Mouse (Mus musculus) midbrain, embryonic 11.5 days (tissue): Measurements from ENCODE around the gene Hprt. TPM values are rescaled to one million over a fixed set of nuclear protein-coding genes. Genes with fewer than 3 reads are reported as not detected.
"Not testable (repeated sequence)": the region's sequence is repeated elsewhere in the genome, so short reads cannot be mapped to it uniquely, and the experiment has no call there.

Experiments used
- ATAC-seq: fragments of 200-750 bp; cut with Nextera tagmentation; 2 replicates; pipeline ENCODE4 v1.8.0; 2017; ENCODE audit warnings: moderate TSS enrichment, moderate library complexity; ENCODE audit not compliant: low FRiP score
- DNase-seq: peaks from one replicate; pipeline ENCODE4 v3.0.0; 2015; ENCODE audit warnings: low spot score; ENCODE audit errors: missing footprints
- H3K27ac ChIP-seq: fragments of 300-500 bp; sonication (generic); 2 replicates; pipeline ENCODE4 v1.5.1; 2014; ENCODE audit warnings: low read depth, low read length
- H3K27me3 ChIP-seq: fragments of 300-500 bp; sonication (generic); 2 replicates; pipeline ENCODE4 v1.6.1; 2014; ENCODE audit warnings: mild to moderate bottlenecking, low read length, moderate library complexity, mixed read lengths; ENCODE audit not compliant: control insufficient read depth, insufficient read depth
- H3K36me3 ChIP-seq: fragments of 300-500 bp; sonication (generic); 2 replicates; pipeline ENCODE4 v1.6.1; 2014; ENCODE audit warnings: mild to moderate bottlenecking, low read length, moderate library complexity, mixed read lengths; ENCODE audit not compliant: control insufficient read depth, insufficient read depth
- H3K4me1 ChIP-seq: fragments of 300-500 bp; sonication (generic); 2 replicates; pipeline ENCODE4 v1.6.1; 2014; ENCODE audit warnings: low read length; ENCODE audit not compliant: control insufficient read depth, insufficient read depth
- H3K4me2 ChIP-seq: fragments of 300-500 bp; sonication (generic); 2 replicates; pipeline ENCODE4 v1.6.1; 2014; ENCODE audit warnings: mild to moderate bottlenecking, moderate library complexity
- H3K4me3 ChIP-seq: fragments of 300-500 bp; sonication (generic); 2 replicates; pipeline ENCODE4 v1.5.1; 2014; ENCODE audit warnings: low read depth, low read length
- H3K9ac ChIP-seq: fragments of 300-500 bp; sonication (generic); 2 replicates; pipeline ENCODE4 v1.6.1; 2014; ENCODE audit warnings: low read length
- H3K9me3 ChIP-seq: fragments of 300-500 bp; sonication (generic); 2 replicates; pipeline ENCODE4 v1.6.1; 2016; ENCODE audit warnings: low read length; ENCODE audit not compliant: control insufficient read depth
- WGBS: fragments of 180-500 bp; shearing (Covaris S2); extraction: QIAGEN DNeasy Blood & Tissue Kit; methylation state at CpG from one replicate; pipeline ENCODE4 v1.1.7; 2014; 5-methylcytosine and 5-hydroxymethylcytosine counted together
- polyA plus RNA-seq: library from polyadenylated mRNA; unstranded; fragments of >200 nt; fragmentation: Nextera tagmentation; extraction: Ambion mirVana; gene quantifications from 2 replicates; pipeline ENCODE4 v1.2.1, GENCODE M21; 2014

Gene Hprt
- polyA plus RNA-seq, 1 experiment from 2014 or later = 75.3 TPM

DNA sequence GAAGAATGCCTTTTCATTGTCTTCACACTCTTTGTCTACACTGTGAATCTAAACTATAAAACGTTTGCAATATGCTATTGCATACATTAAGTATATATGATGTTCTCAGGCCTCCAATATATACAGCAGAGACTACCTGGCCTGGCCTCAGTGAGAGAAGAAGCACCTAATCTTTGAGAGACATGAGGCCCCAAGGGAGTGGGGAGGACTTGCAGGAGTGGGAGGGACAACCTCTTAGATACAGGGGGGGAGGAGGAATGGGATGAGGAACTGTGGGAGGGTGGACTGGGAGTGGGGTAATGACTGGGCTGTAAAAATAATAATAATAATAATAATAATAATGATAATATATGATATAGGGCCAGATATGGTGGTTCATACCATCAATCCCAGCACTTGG lies 9.4 kb upstream of the Hprt start:
- ATAC-seq (no peak), DNase-seq (no peak)
- no peaks in the 10 kb centered on the region for H3K27me3 ChIP-seq
- H3K27ac ChIP-seq = no peak overlapping the region
- no peaks in the 10 kb centered on the region for H3K4me1 ChIP-seq
- no peak overlapping the region for H3K4me3 ChIP-seq
- WGBS = 40% methylated on average over 1 of the region's 1 CpGs
- no peaks in the 10 kb centered on the region for H3K9me3 ChIP-seq
- no peak overlapping the region for H3K9ac ChIP-seq
- no peak overlapping the region for H3K4me2 ChIP-seq
- H3K36me3 ChIP-seq = no peaks in the 10 kb centered on the region

- Histone ChIP-seq H3K27ac (no peak overlapping the region), H3K4me1 (no peaks in the 10 kb centered on the region), H3K36me3 (no peaks in the 10 kb centered on the region), H3K4me2 (no peak overlapping the region), H3K9ac (no peak overlapping the region), H3K9me3 (no peaks in the 10 kb centered on the region), H3K4me3 (no peak overlapping the region), H3K27me3 (no peaks in the 10 kb centered on the region)
- no peak for ATAC-seq
- 82% methylated on average over 3 of the region's 3 CpGs for WGBS
- no peak for DNase-seq
Observed at GRCm38 (mm10) chrX:52981378-52981777, 6.6 kb upstream of the Hprt start.

DNA sequence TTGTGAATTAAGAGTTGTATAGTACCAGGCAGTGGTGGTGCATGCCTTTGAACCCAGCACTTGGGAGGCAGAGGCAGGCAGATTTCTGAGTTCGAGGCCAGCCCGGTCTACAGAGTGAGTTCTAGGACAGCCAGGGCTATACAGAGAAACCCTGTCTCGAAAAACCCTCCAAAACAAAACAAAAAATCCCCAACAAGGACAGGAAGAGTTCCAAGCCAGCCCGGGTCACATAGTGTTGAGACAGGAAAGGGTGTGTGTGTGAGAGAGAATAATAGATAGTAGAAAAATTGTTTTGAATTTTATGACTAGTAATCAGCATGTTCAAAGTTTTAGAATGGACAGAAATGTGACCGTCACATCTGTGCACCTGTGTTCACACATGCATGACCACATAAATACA lies 6.8 kb downstream of the Hprt start:
- not testable (repeated sequence) for H3K9me3 ChIP-seq, H3K36me3 ChIP-seq

GRCm38 (mm10) chrX:53004887-53005286 lies 16.9 kb downstream of the Hprt start:
- H3K4me1 ChIP-seq, H3K9me3 ChIP-seq, H3K36me3 ChIP-seq, H3K4me3 ChIP-seq, ATAC-seq, H3K4me2 ChIP-seq, H3K27ac ChIP-seq, H3K9ac ChIP-seq, H3K27me3 ChIP-seq, DNase-seq: not testable (repeated sequence)
- 62% methylated on average over 4 of the region's 4 CpGs for WGBS

More for the DNA sequence above, 6.8 kb downstream of the Hprt start:
- not testable (repeated sequence) for H3K4me1 ChIP-seq, H3K27me3 ChIP-seq, ATAC-seq, H3K9ac ChIP-seq, H3K27ac ChIP-seq, H3K4me3 ChIP-seq, H3K4me2 ChIP-seq, DNase-seq
- WGBS = 87% methylated on average over 5 of the region's 5 CpGs

GRCm38 (mm10) chrX:53006062-53006461 lies 18.1 kb downstream of the Hprt start:
- H3K4me2 ChIP-seq = no peak overlapping the region
- ATAC-seq = no peak
- WGBS = 60% methylated on average over 3 of the region's 3 CpGs
- no peaks in the 10 kb centered on the region for H3K4me1 ChIP-seq
- no peaks in the 10 kb centered on the region for H3K36me3 ChIP-seq
- DNase-seq = peak; percentile 95
- no peaks in the 10 kb centered on the region for H3K9me3 ChIP-seq
- H3K27me3 ChIP-seq = no peaks in the 10 kb centered on the region
- no peak overlapping the region for H3K4me3 ChIP-seq
- H3K9ac ChIP-seq = no peak overlapping the region
- no peak overlapping the region for H3K27ac ChIP-seq

DNA sequence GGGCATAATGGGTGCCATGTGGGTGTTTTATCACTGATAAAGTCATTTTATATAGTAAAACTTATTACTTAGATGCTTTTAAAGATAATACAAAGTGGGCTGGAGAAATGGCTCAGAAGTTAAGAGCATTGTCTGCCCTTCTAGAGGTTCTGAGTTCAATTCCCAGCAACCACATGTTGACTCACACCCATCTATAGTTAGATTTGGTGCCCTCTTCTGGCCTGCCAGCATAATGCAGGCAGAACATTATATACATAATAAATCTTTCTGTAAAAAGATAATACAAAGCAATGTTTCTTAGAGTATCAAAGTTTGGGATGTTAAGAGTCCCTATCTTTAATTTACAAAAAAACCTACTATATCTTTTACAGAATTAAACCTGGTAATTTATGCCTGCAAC lies 27.6 kb downstream of the Hprt start:
- Histone ChIP-seq H3K27ac (no peak overlapping the region), H3K36me3 (no peaks in the 10 kb centered on the region), H3K4me1 (no peaks in the 10 kb centered on the region), H3K27me3 (no peaks in the 10 kb centered on the region), H3K9me3 (no peaks in the 10 kb centered on the region), H3K9ac (no peak overlapping the region), H3K4me3 (no peak overlapping the region), H3K4me2 (no peak overlapping the region)
- DNase-seq = no peak
- no peak for ATAC-seq

GRCm38 (mm10) chrX:53023021-53023420 lies 35.1 kb downstream of the Hprt start:
- Histone ChIP-seq H3K4me2 (no peak overlapping the region), H3K4me3 (no peak overlapping the region), H3K36me3 (no peaks in the 10 kb centered on the region), H3K9me3 (no peaks in the 10 kb centered on the region), H3K4me1 (no peaks in the 10 kb centered on the region), H3K27ac (no peak overlapping the region), H3K27me3 (no peaks in the 10 kb centered on the region), H3K9ac (no peak overlapping the region)
- no peak for DNase-seq
- WGBS = 81% methylated on average over 2 of the region's 2 CpGs
- ATAC-seq = no peak

GRCm38 (mm10) chrX:53024268-53024667 lies 36.3 kb downstream of the Hprt start:
- not testable (repeated sequence) for H3K27me3 ChIP-seq, H3K27ac ChIP-seq, H3K4me3 ChIP-seq, H3K4me2 ChIP-seq, H3K4me1 ChIP-seq, DNase-seq, H3K9me3 ChIP-seq, H3K36me3 ChIP-seq, H3K9ac ChIP-seq
- WGBS = 29% methylated on average over 3 of the region's 3 CpGs
- ATAC-seq = peak; percentile 24; the same call in 1 of the 2 replicates

DNA sequence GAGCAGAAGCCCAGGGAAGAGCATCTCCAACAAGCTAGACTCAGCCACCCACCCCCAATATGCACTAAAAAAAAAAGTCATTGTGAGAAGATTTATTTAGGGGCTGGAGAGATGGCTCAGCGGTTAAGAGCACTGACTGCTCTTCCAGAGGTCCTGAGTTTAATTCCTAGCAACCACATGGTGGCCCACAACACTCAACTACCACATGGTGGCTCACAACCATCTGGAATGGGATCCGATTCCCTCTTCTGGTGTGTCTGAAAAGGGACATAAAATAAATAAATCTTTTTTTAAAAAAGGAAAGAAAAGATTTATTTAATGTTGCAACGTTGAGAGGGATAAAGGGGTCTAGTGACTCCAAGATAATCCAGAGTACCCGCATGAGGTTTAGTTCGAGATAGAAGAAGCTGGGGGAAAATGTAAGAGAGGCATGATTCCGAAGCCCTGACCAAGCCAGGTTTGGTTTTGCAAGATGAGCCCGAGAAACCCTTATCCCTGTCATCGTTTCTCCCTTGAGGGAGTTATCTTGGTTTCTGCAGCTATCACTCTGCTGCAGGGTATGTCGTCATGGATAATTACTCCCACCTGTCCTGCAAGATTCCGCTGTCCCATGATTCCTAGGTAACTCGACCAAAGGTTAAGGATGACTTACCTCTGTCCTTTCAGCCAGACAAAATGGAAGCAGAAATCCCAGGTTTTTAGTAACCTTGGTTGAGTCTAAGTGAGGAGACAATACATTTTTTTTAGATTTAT lies 37.7 kb downstream of the Hprt start:
- H3K4me3 ChIP-seq = no peak overlapping the region
- H3K9me3 ChIP-seq = no peaks in the 10 kb centered on the region
- WGBS = 66% methylated on average over 11 of the region's 11 CpGs
- DNase-seq (no peak), ATAC-seq (no peak)
- no peak overlapping the region for H3K9ac ChIP-seq
- no peaks in the 10 kb centered on the region for H3K36me3 ChIP-seq
- no peaks in the 10 kb centered on the region for H3K4me1 ChIP-seq
- no peak overlapping the region for H3K4me2 ChIP-seq
- no peaks in the 10 kb centered on the region for H3K27me3 ChIP-seq
- H3K27ac ChIP-seq = no peak overlapping the region
